Mouse (Mus musculus) myocyte (in vitro differentiated cells): ENCODE data around the gene Nrip1. TPM values are rescaled to one million over a fixed set of nuclear protein-coding genes. Genes with fewer than 3 reads are reported as not detected.

ENCODE experiments used
- H3K27me3 ChIP-seq: one replicate; pipeline ENCODE4 v1.6.1; 2011; ENCODE audit not compliant: control insufficient read depth, insufficient read depth, insufficient read length
- H3K36me3 ChIP-seq: one replicate; pipeline ENCODE4 v1.6.1; 2011; ENCODE audit not compliant: control insufficient read depth, insufficient read depth
- H3K4me2 ChIP-seq: one replicate; pipeline ENCODE4 v1.6.1; 2011; ENCODE audit warnings: low read depth, control low read depth
- H3K4me3 ChIP-seq: one replicate; pipeline ENCODE4 v1.5.1; 2011; ENCODE audit warnings: mild to moderate bottlenecking, control low read depth, moderate library complexity
- H3K79me2 ChIP-seq: one replicate; pipeline ENCODE4 v1.6.1; 2011; ENCODE audit not compliant: control insufficient read depth, insufficient read depth
- H3ac ChIP-seq: one replicate; pipeline ENCODE4 v1.6.1; 2011; ENCODE audit not compliant: control insufficient read depth, insufficient read length
- CEBPB ChIP-seq: IDR thresholded peaks from 2 replicates; pipeline ENCODE4 v1.6.1; 2011; ENCODE audit warnings: mild to moderate bottlenecking, moderate library complexity; ENCODE audit not compliant: poor library complexity, insufficient read depth, severe bottlenecking
- E2F4 ChIP-seq: IDR thresholded peaks from one replicate; pipeline ENCODE4 v1.6.1; 2011; ENCODE audit warnings: mild to moderate bottlenecking, control low read depth, moderate library complexity; ENCODE audit not compliant: insufficient read depth
- MAX ChIP-seq: IDR thresholded peaks from one replicate; pipeline ENCODE4 v1.6.1; 2011; ENCODE audit warnings: low read depth, mild to moderate bottlenecking, control low read depth
- MYOD1 ChIP-seq, 3 experiments: IDR thresholded peaks; one replicate each; pipeline ENCODE4 v1.6.1; 2011; ENCODE audit warnings: control low read depth in 2 of 3, low read depth in 2 of 3, mild to moderate bottlenecking in 2 of 3, moderate library complexity in 1 of 3; ENCODE audit not compliant: insufficient read length in 2 of 3, control insufficient read depth in 1 of 3
- MYOG ChIP-seq, 3 experiments: IDR thresholded peaks; one replicate each; pipeline ENCODE4 v1.6.1; 2011; ENCODE audit warnings: control low read depth in 2 of 3, low read depth in 2 of 3, mild to moderate bottlenecking in 2 of 3; ENCODE audit not compliant: insufficient read length in 2 of 3, control insufficient read depth in 1 of 3, insufficient read depth in 1 of 3
- POLR2A ChIP-seq: IDR thresholded peaks from one replicate; pipeline ENCODE4 v1.6.1; 2011; ENCODE audit warnings: low read depth, mild to moderate bottlenecking, control low read depth, moderate library complexity; ENCODE audit not compliant: insufficient read length
- POLR2AphosphoS2 ChIP-seq: IDR thresholded peaks from one replicate; pipeline ENCODE4 v1.6.1; 2011; ENCODE audit warnings: low read depth, control low read depth; ENCODE audit not compliant: insufficient read length
- REST ChIP-seq: IDR thresholded peaks from one replicate; pipeline ENCODE4 v1.6.1; 2011; ENCODE audit warnings: mild to moderate bottlenecking, control low read depth, moderate library complexity; ENCODE audit not compliant: insufficient read depth, insufficient read length
- SRF ChIP-seq: IDR thresholded peaks from one replicate; pipeline ENCODE4 v1.6.1; 2011; ENCODE audit warnings: low read depth; ENCODE audit not compliant: control insufficient read depth, insufficient read length
- TCF12 ChIP-seq: IDR thresholded peaks from one replicate; pipeline ENCODE4 v1.6.1; 2011; ENCODE audit warnings: mild to moderate bottlenecking, control low read depth; ENCODE audit not compliant: poor library complexity, insufficient read depth, severe bottlenecking
- TCF3 ChIP-seq: IDR thresholded peaks from one replicate; pipeline ENCODE4 v1.6.1; 2011; ENCODE audit warnings: low read depth, control low read depth; ENCODE audit not compliant: insufficient read length
- USF1 ChIP-seq: IDR thresholded peaks from one replicate; pipeline ENCODE4 v1.6.1; 2011; ENCODE audit warnings: low read depth, mild to moderate bottlenecking, control low read depth, moderate library complexity
- polyA plus RNA-seq: library from polyadenylated mRNA; unstranded; fragments of >200 nt; fragmentation: generic; extraction: Trizol; gene quantifications from one replicate; pipeline ENCODE4 v1.2.1, GENCODE M21; 2012; ENCODE audit warnings: missing spikeins

The Nrip1 gene
- polyA plus RNA-seq, 1 experiment, result 3.9 TPM

GRCm38 (mm10) chr16:76365790-76366406, 7.7 kb downstream of the Nrip1 start:
- TF ChIP-seq MYOG (IDR thresholded peaks at IDR 0.05; ENCODE audit: control insufficient read depth in 1 of 3, insufficient read depth in 1 of 3, insufficient read length in 2 of 3, low read depth in 2 of 3) (no peak), REST (no peak)

GRCm38 (mm10) chr16:76365237-76365636, 8.4 kb downstream of the Nrip1 start:
- TF ChIP-seq SRF (no peak), MYOD1 (IDR thresholded peaks at IDR 0.05; ENCODE audit: control insufficient read depth in 1 of 3, insufficient read length in 2 of 3, low read depth in 2 of 3) (no peak), POLR2A (no peak), CEBPB (no peak), MYOG (IDR thresholded peaks at IDR 0.05; ENCODE audit: control insufficient read depth in 1 of 3, insufficient read depth in 1 of 3, insufficient read length in 2 of 3, low read depth in 2 of 3) (no peak), E2F4 (no peak), TCF12 (no peak), REST (no peak), TCF3 (no peak), POLR2AphosphoS2 (no peak), MAX (no peak)
- no peak overlapping the region for H3K4me3 ChIP-seq
- H3K79me2 ChIP-seq, result peaks cover 100% of the 10 kb centered on the region
- no peaks in the 10 kb centered on the region for H3K36me3 ChIP-seq
- no peaks in the 10 kb centered on the region for H3K27me3 ChIP-seq
- no peak overlapping the region for H3ac ChIP-seq
- no peak overlapping the region for H3K4me2 ChIP-seq

More at GRCm38 (mm10) chr16:76365790-76366406, 7.7 kb downstream of the Nrip1 start:
- Histone ChIP-seq H3K27me3 (no peaks in the 10 kb centered on the region), H3K36me3 (no peaks in the 10 kb centered on the region), H3K4me3 (no peak overlapping the region), H3K4me2 (no peak overlapping the region), H3ac (no peak overlapping the region), H3K79me2 (peaks cover 100% of the 10 kb centered on the region)

GRCm38 (mm10) chr16:76363641-76364040, 10.0 kb downstream of the Nrip1 start:
- Histone ChIP-seq H3K4me3 (no peak overlapping the region), H3K36me3 (no peaks in the 10 kb centered on the region), H3K4me2 (no peak overlapping the region), H3K79me2 (peaks cover 100% of the 10 kb centered on the region), H3K27me3 (no peaks in the 10 kb centered on the region), H3ac (no peak overlapping the region)
- TF ChIP-seq TCF12 (no peak), REST (no peak), SRF (no peak)

GRCm38 (mm10) chr16:76362982-76363381, 10.6 kb downstream of the Nrip1 start:
- Histone ChIP-seq H3ac (no peak overlapping the region), H3K4me3 (no peak overlapping the region), H3K27me3 (no peaks in the 10 kb centered on the region), H3K36me3 (no peaks in the 10 kb centered on the region), H3K4me2 (no peak overlapping the region), H3K79me2 (peaks cover 100% of the 10 kb centered on the region)
- TF ChIP-seq POLR2AphosphoS2 (no peak), REST (no peak), SRF (no peak), MYOG (IDR thresholded peaks at IDR 0.05; ENCODE audit: control insufficient read depth in 1 of 3, insufficient read depth in 1 of 3, insufficient read length in 2 of 3, low read depth in 2 of 3) (no peak), POLR2A (no peak), TCF12 (no peak), TCF3 (no peak), CEBPB (no peak), MYOD1 (IDR thresholded peaks at IDR 0.05; ENCODE audit: control insufficient read depth in 1 of 3, insufficient read length in 2 of 3, low read depth in 2 of 3) (no peak), MAX (no peak), E2F4 (no peak), USF1 (no peak)

GRCm38 (mm10) chr16:76360441-76360840, 13.2 kb downstream of the Nrip1 start:
- H3K4me3 ChIP-seq, result no peak overlapping the region
- no peaks in the 10 kb centered on the region for H3K27me3 ChIP-seq
- H3K4me2 ChIP-seq, result no peak overlapping the region
- H3K36me3 ChIP-seq, result no peaks in the 10 kb centered on the region
- H3K79me2 ChIP-seq, result peaks cover 95% of the 10 kb centered on the region
- no peak for TF ChIP-seq E2F4
- no peak for TF ChIP-seq SRF
- no peak for TF ChIP-seq TCF3
- no peak for TF ChIP-seq REST
- TF ChIP-seq POLR2AphosphoS2, result no peak
- TF ChIP-seq CEBPB, result no peak
- no peak for TF ChIP-seq TCF12
- no peak for TF ChIP-seq MAX
- TF ChIP-seq MYOG (IDR thresholded peaks at IDR 0.05; ENCODE audit: control insufficient read depth in 1 of 3, insufficient read depth in 1 of 3, insufficient read length in 2 of 3, low read depth in 2 of 3), result no peak
- no peak for TF ChIP-seq USF1
- TF ChIP-seq POLR2A, result no peak
- TF ChIP-seq MYOD1 (IDR thresholded peaks at IDR 0.05; ENCODE audit: control insufficient read depth in 1 of 3, insufficient read length in 2 of 3, low read depth in 2 of 3), result no peak
- no peak overlapping the region for H3ac ChIP-seq
